Mouse (Mus musculus): ENCODE measurements around the gene Rpl4. TPM values are rescaled to one million over a fixed set of nuclear protein-coding genes. Genes with fewer than 3 reads are reported as not detected.
A peak's percentile ranks its signal among the peaks of the same experiment; 100 is the strongest.
"Not testable (repeated sequence)": the region's sequence is repeated elsewhere in the genome, so short reads cannot be mapped to it uniquely, and the experiment has no call there.

Gene Rpl4
- total RNA-seq (2014; rRNA removed) (588 and 616 TPM in 2 replicates), polyA plus RNA-seq (2015; fragmentation: Nextera tagmentation; extraction: Ambion mirVana) (620 and 630 TPM in 2 replicates)

DNA sequence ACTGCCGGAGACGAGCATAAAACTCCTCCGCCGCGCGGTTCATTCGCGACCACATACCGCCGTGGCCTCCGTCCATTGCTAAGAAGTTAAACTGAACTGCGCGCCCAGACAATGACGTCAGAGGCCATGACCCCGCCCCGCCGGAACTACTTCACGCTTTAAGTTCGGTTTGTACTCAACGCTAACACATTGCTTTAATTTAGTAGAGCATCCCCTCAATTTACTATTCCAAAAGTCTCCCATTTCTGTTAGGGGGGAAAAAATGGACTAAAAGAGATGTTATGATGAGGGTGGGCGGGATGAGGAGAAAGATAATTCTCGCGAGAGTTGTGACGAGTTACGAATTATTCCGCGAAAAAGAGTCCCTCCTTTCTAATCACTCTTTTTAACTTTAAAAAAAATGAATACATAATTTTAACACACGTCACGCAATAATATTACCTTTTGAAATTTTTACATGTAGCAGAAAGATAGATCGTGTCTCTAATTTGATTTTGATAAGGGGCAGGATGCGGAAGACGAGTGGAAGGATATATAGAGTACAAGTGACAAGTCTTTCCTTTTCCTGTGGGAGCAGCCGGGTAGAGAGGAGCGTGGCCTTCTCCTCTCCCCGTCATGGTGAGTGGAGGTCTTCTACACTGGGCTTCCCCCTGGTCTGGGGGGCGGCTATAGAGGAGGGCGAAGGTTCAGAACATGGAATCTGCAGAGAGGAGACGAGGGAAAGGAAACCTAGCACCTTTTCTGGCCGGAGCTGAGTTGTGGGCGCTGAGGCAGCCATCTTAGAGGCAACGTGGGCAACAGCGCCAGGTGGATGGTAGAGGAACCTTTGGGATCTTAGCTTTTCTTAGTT lies at the start of gene Rpl4, which contains the start of gene Zwilch:
Gene Rpl4, plus strand, starts transcription at position 560 of the 850 bp plus-strand sequence.
Gene Zwilch, minus strand, starts transcription at position 289 of the 850 bp plus-strand sequence.
- Histone ChIP-seq H3K4me1 (ENCODE audit: insufficient read depth, low read length) (peaks cover 7% of the 10 kb centered on the region; the same call in 1 of the 2 replicates), H3K27ac (peak within 1 kb of the TSS; percentile 85), H3K27me3 (ENCODE audit: insufficient read depth, low read length) (no peaks in the 10 kb centered on the region), H3K9ac (replicated peaks; ENCODE audit: low read length) (peak within 1 kb of the TSS; percentile 82), H3K9me3 (ENCODE audit: low read length) (no peaks in the 10 kb centered on the region), H3K36me3 (ENCODE audit: insufficient read depth, low read length) (peaks cover 24% of the 10 kb centered on the region), H3K4me3 (ENCODE audit: low read length) (peak within 1 kb of the TSS; percentile 83), H3K4me2 (ENCODE audit: low read depth, low read length) (peak within 1 kb of the TSS; percentile 77)
- WGBS: under 1% methylated on average over 42 of the region's 42 CpGs
- TF ChIP-seq CTCF (IDR thresholded peaks at IDR 0.05; ENCODE audit: low read depth): peak; percentile 54
- ATAC-seq (peak; percentile 92), DNase-seq (ENCODE audit: low spot score) (peak; percentile 91)

DNA sequence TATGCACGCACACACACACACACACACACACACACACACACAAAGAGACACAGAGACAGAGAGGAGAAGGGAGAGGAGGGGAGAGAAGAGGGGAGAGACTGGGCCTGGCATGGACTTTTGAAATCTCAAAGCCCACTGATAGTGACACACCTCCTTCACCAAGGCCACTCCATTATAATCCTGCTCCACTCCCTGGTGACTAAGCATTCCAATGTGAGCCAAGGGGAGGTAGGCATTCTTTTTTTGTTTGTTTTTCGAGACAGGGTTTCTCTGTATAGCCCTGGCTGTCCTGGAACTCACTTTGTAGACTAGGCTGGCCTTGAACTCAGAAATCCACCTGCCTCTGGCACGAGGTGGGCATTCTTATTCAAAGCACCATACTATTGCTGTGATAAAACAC lies 48.3 kb upstream of the Rpl4 start:
- H3K9me3 ChIP-seq (ENCODE audit: low read length): not testable (repeated sequence)
- WGBS: 65% methylated on average over 3 of the region's 3 CpGs

DNA sequence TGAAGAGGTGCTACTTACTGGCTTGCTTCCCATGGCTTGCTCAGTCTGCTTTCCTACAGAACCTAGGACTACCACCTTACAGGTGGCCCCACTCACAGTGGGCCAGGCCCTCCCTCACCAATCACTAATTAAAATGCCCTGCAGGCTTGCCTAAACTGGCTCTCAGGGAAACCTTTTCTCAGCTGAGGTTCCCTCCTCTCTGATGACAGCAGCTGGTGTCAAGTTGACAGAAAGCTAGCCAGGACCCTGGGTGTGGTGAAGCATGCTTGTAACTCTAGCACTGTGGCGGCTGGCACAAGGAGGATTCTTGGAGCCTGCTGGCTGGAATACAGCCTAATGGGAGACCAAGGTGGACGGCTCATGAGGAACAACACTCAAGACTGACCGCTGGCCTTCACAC lies 47.9 kb upstream of the Rpl4 start:
- Histone ChIP-seq H3K4me1 (ENCODE audit: insufficient read depth, low read length) (no peaks in the 10 kb centered on the region), H3K27me3 (ENCODE audit: insufficient read depth, low read length) (no peaks in the 10 kb centered on the region), H3K4me3 (ENCODE audit: low read length) (no peak overlapping the region), H3K4me2 (ENCODE audit: low read depth, low read length) (no peak overlapping the region), H3K27ac (no peak overlapping the region), H3K36me3 (ENCODE audit: insufficient read depth, low read length) (no peaks in the 10 kb centered on the region), H3K9me3 (ENCODE audit: low read length) (no peaks in the 10 kb centered on the region), H3K9ac (replicated peaks; ENCODE audit: low read length) (no peak overlapping the region)
- 55% methylated on average over 3 of the region's 3 CpGs for WGBS
- DNase-seq (ENCODE audit: low spot score) (no peak), ATAC-seq (no peak)
- no peak for TF ChIP-seq CTCF (IDR thresholded peaks at IDR 0.05; ENCODE audit: low read depth)

More for the DNA sequence above, 48.3 kb upstream of the Rpl4 start:
- DNase-seq (ENCODE audit: low spot score); H3K4me3 ChIP-seq (ENCODE audit: low read length); H3K27ac ChIP-seq; H3K4me2 ChIP-seq (ENCODE audit: low read depth, low read length); H3K36me3 ChIP-seq (ENCODE audit: insufficient read depth, low read length); H3K4me1 ChIP-seq (ENCODE audit: insufficient read depth, low read length); H3K9ac ChIP-seq (replicated peaks; ENCODE audit: low read length); ATAC-seq; H3K27me3 ChIP-seq (ENCODE audit: insufficient read depth, low read length): not testable (repeated sequence)

DNA sequence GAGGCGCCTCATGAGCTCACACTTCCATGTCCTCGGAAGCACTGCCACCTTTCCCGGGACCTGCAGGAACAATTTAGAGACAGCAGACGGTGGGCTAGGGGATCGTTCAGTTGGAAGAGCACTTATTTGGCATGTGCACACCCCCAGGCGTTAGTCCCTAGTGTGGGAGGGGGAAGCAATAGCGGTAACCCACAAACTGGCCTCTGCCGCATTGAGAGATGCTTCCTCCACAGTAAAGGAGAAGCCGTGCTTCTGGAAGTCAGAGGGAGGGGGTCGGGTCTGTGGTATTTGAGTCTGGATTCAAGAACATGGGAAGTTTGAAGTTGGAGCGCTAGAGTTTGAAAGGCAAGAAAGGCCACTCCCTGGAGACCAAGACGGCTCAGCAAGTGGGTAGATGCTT lies 47.1 kb upstream of the Rpl4 start:
- Histone ChIP-seq H3K9ac (replicated peaks; ENCODE audit: low read length) (no peak overlapping the region), H3K4me2 (ENCODE audit: low read depth, low read length) (no peak overlapping the region), H3K4me1 (ENCODE audit: insufficient read depth, low read length) (no peaks in the 10 kb centered on the region), H3K4me3 (ENCODE audit: low read length) (no peak overlapping the region), H3K27ac (no peak overlapping the region), H3K36me3 (ENCODE audit: insufficient read depth, low read length) (no peaks in the 10 kb centered on the region), H3K9me3 (ENCODE audit: low read length) (no peaks in the 10 kb centered on the region), H3K27me3 (ENCODE audit: insufficient read depth, low read length) (no peaks in the 10 kb centered on the region)
- DNase-seq (ENCODE audit: low spot score) (no peak), ATAC-seq (no peak)
- WGBS: 62% methylated on average over 12 of the region's 12 CpGs
- TF ChIP-seq CTCF (IDR thresholded peaks at IDR 0.05; ENCODE audit: low read depth): no peak

DNA sequence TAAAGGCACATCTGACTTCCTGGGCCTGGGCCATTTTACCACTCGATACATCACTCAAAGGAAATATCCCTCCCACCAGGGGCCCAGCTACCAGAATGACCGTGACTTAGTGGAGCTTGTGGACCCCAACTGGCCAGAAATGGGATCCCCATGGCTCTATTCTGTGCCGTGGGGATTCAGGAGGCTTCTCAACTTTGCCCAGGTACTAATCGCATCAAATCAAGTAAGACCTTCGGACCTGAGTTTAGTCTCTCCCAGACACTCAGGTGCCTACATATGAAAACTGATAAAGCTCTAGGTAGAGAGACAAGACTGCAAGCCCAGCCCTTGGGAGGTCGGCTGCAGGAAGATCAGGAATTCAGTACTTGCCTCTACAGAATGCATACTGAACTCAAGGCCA lies 41.6 kb upstream of the Rpl4 start:
- no peak overlapping the region for H3K4me3 ChIP-seq (ENCODE audit: low read length)
- H3K27ac ChIP-seq: no peak overlapping the region
- DNase-seq (ENCODE audit: low spot score) (no peak), ATAC-seq (no peak)
- H3K9ac ChIP-seq (replicated peaks; ENCODE audit: low read length): no peak overlapping the region
- TF ChIP-seq CTCF (IDR thresholded peaks at IDR 0.05; ENCODE audit: low read depth): no peak
- no peaks in the 10 kb centered on the region for H3K4me1 ChIP-seq (ENCODE audit: insufficient read depth, low read length)
- H3K36me3 ChIP-seq (ENCODE audit: insufficient read depth, low read length): no peaks in the 10 kb centered on the region
- H3K27me3 ChIP-seq (ENCODE audit: insufficient read depth, low read length): no peaks in the 10 kb centered on the region
- H3K9me3 ChIP-seq (ENCODE audit: low read length): no peaks in the 10 kb centered on the region
- WGBS: 75% methylated on average over 6 of the region's 6 CpGs
- no peak overlapping the region for H3K4me2 ChIP-seq (ENCODE audit: low read depth, low read length)

DNA sequence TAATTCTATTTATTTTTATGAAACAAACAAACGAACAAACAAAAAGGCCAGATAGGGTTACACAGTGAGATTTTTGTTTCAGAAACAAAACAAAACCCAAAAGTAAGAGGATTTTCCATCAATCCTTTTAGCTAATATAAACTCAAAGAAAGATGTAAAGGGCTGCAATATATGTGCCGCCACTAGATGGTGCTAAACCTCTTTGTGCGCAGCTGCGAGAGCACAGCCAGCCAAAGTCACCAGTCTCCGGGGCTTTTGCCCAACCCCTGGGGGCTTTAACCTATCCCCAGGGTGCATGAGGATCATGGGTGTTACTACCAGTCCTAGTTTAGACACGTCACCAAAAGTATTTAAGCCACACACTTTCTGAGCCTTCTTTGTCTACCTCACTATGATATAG lies 34.3 kb upstream of the Rpl4 start:
- H3K4me1 ChIP-seq (ENCODE audit: insufficient read depth, low read length); H3K27me3 ChIP-seq (ENCODE audit: insufficient read depth, low read length); ATAC-seq; H3K9ac ChIP-seq (replicated peaks; ENCODE audit: low read length); H3K4me3 ChIP-seq (ENCODE audit: low read length); H3K27ac ChIP-seq; H3K9me3 ChIP-seq (ENCODE audit: low read length); H3K4me2 ChIP-seq (ENCODE audit: low read depth, low read length); H3K36me3 ChIP-seq (ENCODE audit: insufficient read depth, low read length): not testable (repeated sequence)
- 4% methylated on average over 6 of the region's 6 CpGs for WGBS
- peak; percentile 72 for TF ChIP-seq CTCF (IDR thresholded peaks at IDR 0.05; ENCODE audit: low read depth)
- DNase-seq (ENCODE audit: low spot score): peak; percentile 61

DNA sequence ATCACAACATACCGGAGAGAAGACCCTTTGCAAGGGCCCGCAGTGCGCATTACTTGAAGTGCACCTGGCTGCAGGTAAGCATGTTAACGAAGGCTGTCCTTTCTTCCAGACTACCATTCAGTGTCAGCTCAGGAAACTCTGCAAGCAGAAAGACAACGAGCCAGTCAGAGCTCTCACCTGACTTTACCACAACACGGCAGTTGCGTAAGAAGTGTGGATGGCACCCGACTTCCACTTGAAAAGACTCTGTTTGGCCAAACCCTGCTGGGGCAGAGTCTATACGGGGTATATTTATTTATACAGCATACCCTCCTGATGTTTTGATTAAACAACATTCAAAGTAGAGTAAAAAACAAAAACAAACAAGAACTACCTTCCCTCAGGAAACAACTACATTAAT lies 33.3 kb upstream of the Rpl4 start:
- no peaks in the 10 kb centered on the region for H3K27me3 ChIP-seq (ENCODE audit: insufficient read depth, low read length)
- no peak overlapping the region for H3K27ac ChIP-seq
- DNase-seq (ENCODE audit: low spot score) (no peak), ATAC-seq (no peak)
- TF ChIP-seq CTCF (IDR thresholded peaks at IDR 0.05; ENCODE audit: low read depth): no peak
- H3K4me2 ChIP-seq (ENCODE audit: low read depth, low read length): no peak overlapping the region
- H3K36me3 ChIP-seq (ENCODE audit: insufficient read depth, low read length): no peaks in the 10 kb centered on the region
- H3K4me1 ChIP-seq (ENCODE audit: insufficient read depth, low read length): no peaks in the 10 kb centered on the region
- H3K9me3 ChIP-seq (ENCODE audit: low read length): no peaks in the 10 kb centered on the region
- WGBS: 93% methylated on average over 9 of the region's 9 CpGs
- H3K9ac ChIP-seq (replicated peaks; ENCODE audit: low read length): no peak overlapping the region
- H3K4me3 ChIP-seq (ENCODE audit: low read length): no peak overlapping the region
